Mouse (Mus musculus) urinary bladder, adult 2 months (tissue): ENCODE results near the gene Wipi1. TPM values are rescaled to one million over a fixed set of nuclear protein-coding genes. Genes with fewer than 3 reads are reported as not detected.

ENCODE experiments used
- DNase-seq: peaks from one replicate; pipeline ENCODE4 v3.0.0; 2022; ENCODE audit warnings: low spot score
- polyA plus RNA-seq: library from polyadenylated mRNA; depleted of rRNA; stranded (reverse); fragments of >200 nt; gene quantifications from 2 replicates; pipeline ENCODE4 v1.2.3, GENCODE M21; 2012

Wipi1 gene
- polyA plus RNA-seq, 1 experiment: 44.9 TPM

GRCm38 (mm10) chr11:109579999-109580398 lies 31.8 kb downstream of the Wipi1 start:
- DNase-seq: no peak

- DNase-seq: no peak
These were observed 33.2 kb downstream of the Wipi1 start for GRCm38 (mm10) chr11:109578536-109578935.

- no peak for DNase-seq
These were observed 35.9 kb downstream of the Wipi1 start for GRCm38 (mm10) chr11:109575832-109576231.

- no peak for DNase-seq
These were observed 37.2 kb downstream of the Wipi1 start for GRCm38 (mm10) chr11:109574604-109575003.

- no peak for DNase-seq
These were observed 39.7 kb downstream of the Wipi1 start for GRCm38 (mm10) chr11:109572051-109572450.

GRCm38 (mm10) chr11:109569809-109570208 lies 42.0 kb downstream of the Wipi1 start:
- no peak for DNase-seq

- DNase-seq: no peak
These were observed 42.7 kb downstream of the Wipi1 start for GRCm38 (mm10) chr11:109569007-109569618.

GRCm38 (mm10) chr11:109564466-109565214 lies 47.1 kb downstream of the Wipi1 start:
- DNase-seq: no peak

- DNase-seq: no peak
These were observed 48.1 kb downstream of the Wipi1 start for GRCm38 (mm10) chr11:109563708-109564107.

GRCm38 (mm10) chr11:109561445-109561844 lies 50.3 kb downstream of the Wipi1 start:
- DNase-seq: no peak

- no peak for DNase-seq
These were observed 50.9 kb downstream of the Wipi1 start for GRCm38 (mm10) chr11:109560793-109561257.

- no peak for DNase-seq
These were observed 52.5 kb downstream of the Wipi1 start for GRCm38 (mm10) chr11:109559241-109559640.

- DNase-seq: no peak
These were observed 54.3 kb downstream of the Wipi1 start for GRCm38 (mm10) chr11:109557419-109557818.

GRCm38 (mm10) chr11:109556130-109556529 lies 55.6 kb downstream of the Wipi1 start:
- DNase-seq: no peak

- DNase-seq: no peak
These were observed 57.3 kb downstream of the Wipi1 start for GRCm38 (mm10) chr11:109554443-109554842.

- no peak for DNase-seq
These were observed 57.8 kb downstream of the Wipi1 start for GRCm38 (mm10) chr11:109553921-109554320.

GRCm38 (mm10) chr11:109549599-109550290 lies 62.0 kb downstream of the Wipi1 start:
- no peak for DNase-seq

- no peak for DNase-seq
These were observed 64.1 kb downstream of the Wipi1 start for GRCm38 (mm10) chr11:109547652-109548051.

- no peak for DNase-seq
These were observed 65.3 kb downstream of the Wipi1 start for GRCm38 (mm10) chr11:109546305-109547001.

GRCm38 (mm10) chr11:109545700-109546143 lies 66.0 kb downstream of the Wipi1 start:
- DNase-seq: no peak

GRCm38 (mm10) chr11:109545265-109545664 lies 66.5 kb downstream of the Wipi1 start:
- DNase-seq: no peak

- DNase-seq: no peak
These were observed 67.3 kb downstream of the Wipi1 start for GRCm38 (mm10) chr11:109544432-109544831.
